Mouse (Mus musculus): Measurements from ENCODE around the gene Psmf1. TPM values are rescaled to one million over a fixed set of nuclear protein-coding genes. Genes with fewer than 3 reads are reported as not detected.
A peak's percentile ranks its signal among the peaks of the same experiment; 100 is the strongest.

Psmf1 gene
- total and polyA plus RNA-seq, 3 experiments = 60.2 to 112 TPM; not detected in 1

DNA sequence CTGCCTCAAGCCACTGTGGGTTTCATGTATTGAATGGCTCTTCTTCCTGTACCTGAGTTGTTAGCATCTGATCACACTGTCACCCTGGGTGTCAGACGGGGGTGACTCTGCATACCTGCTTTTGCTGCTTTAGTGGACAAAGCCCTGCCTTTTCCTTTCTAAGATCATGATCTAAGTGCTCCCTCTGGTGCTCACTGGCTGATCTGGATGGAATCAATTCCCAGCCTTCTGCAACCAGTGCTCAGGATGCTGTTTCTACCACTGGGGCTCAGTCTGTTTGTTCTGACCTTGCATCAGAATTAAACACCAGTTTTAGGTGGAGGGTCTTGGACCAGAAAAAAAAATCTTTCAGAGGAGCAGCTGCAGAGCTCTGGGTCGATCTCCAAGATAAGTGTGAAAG is 67.8 kb downstream of the Psmf1 start:
- Histone ChIP-seq H3K79me2 (ENCODE audit: control insufficient read depth, insufficient read depth, low read length, poor library complexity) (no peaks in the 10 kb centered on the region), H3K4me3 (ENCODE audit: control insufficient read depth in 1 of 2, insufficient read depth in 1 of 2, low read depth in 2 of 2, low read length in 2 of 2) (no peak overlapping the region), H3K27me3 (ENCODE audit: control insufficient read depth in 1 of 2, insufficient read depth in 2 of 2, low read length in 2 of 2) (peaks cover 0 to 4% of the 10 kb centered on the region in 2 experiments; a peak in 2 of 4 replicates), H3K27ac (ENCODE audit: control insufficient read depth, low read depth, low read length) (no peak overlapping the region), H3K36me3 (ENCODE audit: control insufficient read depth in 1 of 2, insufficient read depth in 2 of 2, low read length in 2 of 2) (no peaks in the 10 kb centered on the region), H3K9me3 (replicated peaks; ENCODE audit: insufficient read depth, low read length) (no peaks in the 10 kb centered on the region), H3K4me1 (ENCODE audit: control insufficient read depth in 1 of 2, insufficient read depth in 2 of 2, low read length in 2 of 2) (no peaks in the 10 kb centered on the region), H3K9ac (ENCODE audit: control insufficient read depth, low read depth, low read length, poor library complexity, severe bottlenecking) (no peak overlapping the region)
- no peak for TF ChIP-seq POLR2AphosphoS2 (IDR thresholded peaks at IDR 0.05; ENCODE audit: low read length)
- TF ChIP-seq CTCF (IDR thresholded peaks at IDR 0.05 in 2 of 3, conservative IDR thresholded peaks at IDR 0.05 in 1 of 3; ENCODE audit: control insufficient read depth in 1 of 3, insufficient read depth in 1 of 3, low read depth in 2 of 3, low read length in 3 of 3, poor library complexity in 1 of 3, severe bottlenecking in 1 of 3) = no peak; a peak in 1 of 6 replicates
- TF ChIP-seq RAD21 (IDR thresholded peaks at IDR 0.05; ENCODE audit: low read depth, low read length) = peak; percentile 13
- no peak for DNase-seq (ENCODE audit: low read depth, low spot score)

DNA sequence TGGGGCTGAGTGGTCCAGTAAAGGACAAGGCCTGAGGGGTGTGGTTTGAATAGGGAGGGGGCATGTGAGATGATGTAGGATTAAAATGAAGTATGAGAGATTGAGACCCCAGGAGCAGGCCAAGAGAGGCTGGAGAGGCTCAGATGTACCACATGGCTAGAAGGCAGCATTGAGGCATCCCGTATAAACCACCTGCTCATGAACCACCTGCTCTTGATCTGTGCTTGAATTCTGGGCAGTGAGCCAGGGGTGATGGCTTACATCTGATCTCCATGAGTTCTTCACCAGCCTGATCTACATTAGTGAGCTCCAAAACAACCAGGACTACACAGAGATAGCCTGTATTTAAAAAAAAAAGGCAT is 73.0 kb downstream of the Psmf1 start:
- TF ChIP-seq CTCF (IDR thresholded peaks at IDR 0.05 in 2 of 3, conservative IDR thresholded peaks at IDR 0.05 in 1 of 3; ENCODE audit: control insufficient read depth in 1 of 3, insufficient read depth in 1 of 3, low read depth in 2 of 3, low read length in 3 of 3, poor library complexity in 1 of 3, severe bottlenecking in 1 of 3) (no peak), NELFE (IDR thresholded peaks at IDR 0.05; ENCODE audit: low read depth, low read length) (no peak), CHD1 (IDR thresholded peaks at IDR 0.05; ENCODE audit: low read depth, low read length) (no peak), MXI1 (IDR thresholded peaks at IDR 0.05; ENCODE audit: low read depth, low read length) (no peak), EP300 (IDR thresholded peaks at IDR 0.05; ENCODE audit: low read depth in 1 of 2, low read length in 2 of 2) (no peak), POLR2A (IDR thresholded peaks at IDR 0.05; ENCODE audit: control insufficient read depth in 1 of 2, insufficient read depth in 1 of 2, low read depth in 1 of 2, low read length in 2 of 2, poor library complexity in 1 of 2) (no peak)
- Histone ChIP-seq H3K27me3 (ENCODE audit: control insufficient read depth in 1 of 2, insufficient read depth in 2 of 2, low read length in 2 of 2) (no peaks in the 10 kb centered on the region; a peak in 4 of 4 replicates), H3K36me3 (ENCODE audit: control insufficient read depth in 1 of 2, insufficient read depth in 2 of 2, low read length in 2 of 2) (no peaks in the 10 kb centered on the region)

DNA sequence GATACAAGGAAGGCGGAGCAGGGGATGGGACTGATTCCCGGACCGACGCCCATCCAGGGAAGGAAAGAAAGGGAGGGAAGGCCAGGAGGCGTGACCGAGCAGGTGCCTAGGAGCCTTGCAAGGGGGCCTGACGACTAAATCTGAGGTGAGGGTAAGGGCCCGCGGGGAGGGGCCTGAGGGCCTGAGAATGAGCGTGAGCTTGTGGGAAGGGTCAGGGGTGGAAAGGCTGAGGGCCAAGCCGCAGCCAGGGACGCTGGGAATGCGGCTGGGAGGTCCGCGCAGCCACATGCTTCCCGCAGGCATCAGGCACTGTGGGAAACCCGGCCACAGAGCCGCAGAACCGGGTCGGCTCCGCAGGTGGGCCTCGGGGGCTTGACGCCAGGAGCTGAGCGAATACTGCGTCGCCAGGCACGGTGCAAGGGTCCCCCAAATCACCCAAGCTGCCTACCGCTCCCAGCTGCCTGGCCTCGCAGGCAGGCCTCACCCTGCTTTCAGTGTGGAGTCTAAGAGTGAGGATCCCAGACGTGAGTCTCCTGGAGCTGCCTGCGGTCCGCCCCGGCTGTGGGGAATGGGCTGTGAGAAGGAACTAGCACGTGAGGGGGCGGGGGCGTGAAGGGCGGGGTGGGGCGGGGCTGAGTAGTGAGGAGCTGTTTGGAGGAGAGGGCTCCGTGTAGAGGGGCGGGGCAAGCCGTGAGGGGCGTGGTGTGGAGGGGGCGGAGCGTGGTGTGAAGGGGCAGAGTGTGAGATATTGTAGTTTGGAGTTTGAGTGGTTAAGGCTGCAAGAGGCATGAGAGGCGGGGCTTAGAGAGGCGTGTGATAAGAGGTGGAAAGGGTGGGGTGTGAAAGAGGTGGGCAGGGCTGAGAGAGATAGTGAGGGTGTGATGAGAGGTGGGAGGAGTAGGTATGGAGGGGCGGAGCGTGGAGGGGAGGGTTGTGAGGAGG is 73.7 kb downstream of the Psmf1 start:
- no peak overlapping the region for H3K4me3 ChIP-seq (ENCODE audit: control insufficient read depth in 1 of 2, insufficient read depth in 1 of 2, low read depth in 2 of 2, low read length in 2 of 2)
- H3K27ac ChIP-seq (ENCODE audit: control insufficient read depth, low read depth, low read length) = no peak overlapping the region
- H3K27me3 ChIP-seq (ENCODE audit: control insufficient read depth in 1 of 2, insufficient read depth in 2 of 2, low read length in 2 of 2) = peaks cover 0 to under 1% of the 10 kb centered on the region in 2 experiments
- TF ChIP-seq GATA1 (IDR thresholded peaks at IDR 0.05; ENCODE audit: low read depth, low read length) = no peak
- TF ChIP-seq ELF1 (IDR thresholded peaks at IDR 0.05; ENCODE audit: low read depth, low read length) = no peak
- no peak for TF ChIP-seq MXI1 (IDR thresholded peaks at IDR 0.05; ENCODE audit: low read depth, low read length)
- TF ChIP-seq E2F4 (IDR thresholded peaks at IDR 0.05; ENCODE audit: borderline replicate concordance, low read depth, low read length) = no peak
- no peak for TF ChIP-seq TCF12 (IDR thresholded peaks at IDR 0.05; ENCODE audit: low read depth, low read length)
- TF ChIP-seq ZC3H11A (IDR thresholded peaks at IDR 0.05; ENCODE audit: low read depth, low read length) = no peak
- TF ChIP-seq NRF1 (IDR thresholded peaks at IDR 0.05; ENCODE audit: insufficient read depth, low read depth, low read length, poor library complexity, severe bottlenecking) = no peak
- TF ChIP-seq MAZ (IDR thresholded peaks at IDR 0.05; ENCODE audit: low read depth, low read length) = no peak
- TF ChIP-seq CHD2 (IDR thresholded peaks at IDR 0.05; ENCODE audit: low read length) = no peak
- peak; percentile 31 for DNase-seq (ENCODE audit: low read depth, low spot score)
- H3K79me2 ChIP-seq (ENCODE audit: control insufficient read depth, insufficient read depth, low read length, poor library complexity) = no peaks in the 10 kb centered on the region
- no peaks in the 10 kb centered on the region for H3K36me3 ChIP-seq (ENCODE audit: control insufficient read depth in 1 of 2, insufficient read depth in 2 of 2, low read length in 2 of 2)
- H3K4me1 ChIP-seq (ENCODE audit: control insufficient read depth in 1 of 2, insufficient read depth in 2 of 2, low read length in 2 of 2) = no peaks in the 10 kb centered on the region
- H3K9ac ChIP-seq (ENCODE audit: control insufficient read depth, low read depth, low read length, poor library complexity, severe bottlenecking) = no peak overlapping the region
- H3K9me3 ChIP-seq (replicated peaks; ENCODE audit: insufficient read depth, low read length) = no peaks in the 10 kb centered on the region

More for the DNA sequence above, 73.0 kb downstream of the Psmf1 start:
- Histone ChIP-seq H3K4me1 (ENCODE audit: control insufficient read depth in 1 of 2, insufficient read depth in 2 of 2, low read length in 2 of 2) (no peaks in the 10 kb centered on the region), H3K4me3 (ENCODE audit: control insufficient read depth in 1 of 2, insufficient read depth in 1 of 2, low read depth in 2 of 2, low read length in 2 of 2) (no peak overlapping the region), H3K9ac (ENCODE audit: control insufficient read depth, low read depth, low read length, poor library complexity, severe bottlenecking) (no peak overlapping the region), H3K79me2 (ENCODE audit: control insufficient read depth, insufficient read depth, low read length, poor library complexity) (no peaks in the 10 kb centered on the region), H3K27ac (ENCODE audit: control insufficient read depth, low read depth, low read length) (no peak overlapping the region), H3K9me3 (replicated peaks; ENCODE audit: insufficient read depth, low read length) (no peaks in the 10 kb centered on the region)
- peak; percentile 15 for DNase-seq (ENCODE audit: low read depth, low spot score)

All from MEL (cell line).